Mouse (Mus musculus) erythroblast, embryonic 14.5 days (primary cell): Measurements from ENCODE around the gene Tmem120a.

ENCODE experiments used
- GATA1 ChIP-seq: IDR thresholded peaks from 2 replicates; pipeline ENCODE4 v1.6.1; 2012; ENCODE audit warnings: low read length, inconsistent platforms, mixed read lengths
- TAL1 ChIP-seq: IDR thresholded peaks from 3 replicates; pipeline ENCODE4 v1.6.1; 2012; ENCODE audit warnings: low read length, inconsistent platforms, mixed read lengths

GRCm38 (mm10) chr5:135711582-135712355 is 32.5 kb downstream of the Tmem120a start:
- TF ChIP-seq GATA1 (no peak), TAL1 (no peak)
